Mouse (Mus musculus): Measurements from ENCODE around the gene Nfkbib.

- TF ChIP-seq CTCF (IDR thresholded peaks at IDR 0.05; ENCODE audit: low read depth) (no peak), EP300 (IDR thresholded peaks at IDR 0.05; ENCODE audit: low read depth) (no peak)
These were observed 402 bp downstream of the Nfkbib start for GRCm38 (mm10) chr7:28766910-28767309.

Data from liver, embryonic 14.5 days (tissue).